Mouse (Mus musculus): ENCODE results near the gene Plpp2.

DNA sequence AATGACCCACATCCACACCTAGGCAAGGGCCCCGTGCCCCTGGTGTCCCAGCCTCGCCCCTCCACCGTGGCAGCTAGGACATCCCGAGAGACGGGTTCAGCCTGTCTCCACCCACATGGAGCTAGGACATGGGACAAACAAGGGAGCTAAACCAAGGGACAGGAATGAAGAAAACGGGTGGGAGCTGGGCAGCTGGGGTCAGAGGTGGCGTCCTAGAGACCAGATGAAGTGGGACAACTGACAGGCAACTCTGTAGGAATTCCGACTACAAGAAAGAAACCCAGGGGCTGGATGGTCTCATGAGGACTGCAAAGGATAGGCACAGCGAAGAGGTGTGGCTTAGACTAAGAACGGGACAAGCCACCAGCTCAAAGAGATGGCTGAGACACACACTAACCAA lies 20.1 kb upstream of the Plpp2 start:
- TF ChIP-seq NELFE (IDR thresholded peaks at IDR 0.05; ENCODE audit: low read depth, low read length), result no peak
- no peak for TF ChIP-seq USF2 (conservative IDR thresholded peaks at IDR 0.05; ENCODE audit: low read depth, low read length)
- no peak for TF ChIP-seq ELF1 (IDR thresholded peaks at IDR 0.05; ENCODE audit: low read depth, low read length)
- TF ChIP-seq CTCF (conservative IDR thresholded peaks at IDR 0.05 in 1 of 2, IDR thresholded peaks at IDR 0.05 in 1 of 2; ENCODE audit: low read depth in 2 of 2, low read length in 2 of 2), result no peak
- no peak for TF ChIP-seq MAZ (IDR thresholded peaks at IDR 0.05; ENCODE audit: low read depth, low read length)
- TF ChIP-seq KAT2A (IDR thresholded peaks at IDR 0.05; ENCODE audit: insufficient replicate concordance, low read length), result no peak
- TF ChIP-seq GABPA (IDR thresholded peaks at IDR 0.05; ENCODE audit: insufficient replicate concordance, low read depth, low read length), result no peak
- TF ChIP-seq MAX (IDR thresholded peaks at IDR 0.05; ENCODE audit: low read length), result no peak
- TF ChIP-seq POLR2A (IDR thresholded peaks at IDR 0.05; ENCODE audit: low read depth, low read length), result no peak
- TF ChIP-seq RAD21 (IDR thresholded peaks at IDR 0.05; ENCODE audit: low read depth, low read length), result no peak
- TF ChIP-seq E2F4 (IDR thresholded peaks at IDR 0.05; ENCODE audit: insufficient replicate concordance, low read depth, low read length), result no peak

Measured in CH12.LX (cell line).